Mouse (Mus musculus) heart, postnatal 0 days (tissue): ENCODE measurements around the gene St3gal3. TPM values are rescaled to one million over a fixed set of nuclear protein-coding genes. Genes with fewer than 3 reads are reported as not detected.

ENCODE experiments used
- ATAC-seq: fragments of 200-750 bp; cut with Nextera tagmentation; 2 replicates; pipeline ENCODE4 v1.8.0; 2017; ENCODE audit warnings: low read depth, moderate number of reproducible peaks, moderate library complexity; ENCODE audit not compliant: insufficient read depth
- DNase-seq: peaks from one replicate; pipeline ENCODE4 v3.0.0-alpha.2; 2016; ENCODE audit warnings: low spot score
- H3K27ac ChIP-seq: fragments of 300-500 bp; sonication (generic); 2 replicates; pipeline ENCODE4 v1.5.1; 2014; ENCODE audit warnings: low read depth, mild to moderate bottlenecking
- H3K27me3 ChIP-seq: fragments of 300-500 bp; sonication (generic); 2 replicates; pipeline ENCODE4 v1.6.1; 2014; ENCODE audit warnings: low read length, mixed read lengths; ENCODE audit not compliant: control insufficient read depth, insufficient read depth
- H3K36me3 ChIP-seq: fragments of 300-500 bp; sonication (generic); replicated peaks from 2 replicates; pipeline ENCODE4 v1.6.1; 2014; ENCODE audit warnings: low read length, mixed read lengths; ENCODE audit not compliant: control insufficient read depth, insufficient read depth
- H3K4me1 ChIP-seq: fragments of 300-500 bp; sonication (generic); 2 replicates; pipeline ENCODE4 v1.6.1; 2014; ENCODE audit warnings: antibody characterized with exemption; ENCODE audit not compliant: control insufficient read depth, insufficient read depth
- H3K4me2 ChIP-seq: fragments of 300-500 bp; sonication (generic); 2 replicates; pipeline ENCODE4 v1.6.1; 2014; ENCODE audit warnings: low read depth, mild to moderate bottlenecking, low read length, moderate library complexity
- H3K4me3 ChIP-seq: fragments of 300-500 bp; sonication (generic); 2 replicates; pipeline ENCODE4 v1.5.1; 2014; ENCODE audit warnings: low read depth, low read length
- H3K9ac ChIP-seq: fragments of 300-500 bp; sonication (generic); replicated peaks from 2 replicates; pipeline ENCODE4 v1.6.1; 2014; ENCODE audit warnings: low read depth, low read length, mixed read lengths
- H3K9me3 ChIP-seq: fragments of 300-500 bp; sonication (generic); replicated peaks from 2 replicates; pipeline ENCODE4 v1.6.1; 2016; ENCODE audit warnings: low read length; ENCODE audit not compliant: control insufficient read depth
- CTCF ChIP-seq: IDR thresholded peaks from 2 replicates; pipeline ENCODE4 v1.5.1; 2016; ENCODE audit warnings: antibody characterized with exemption, control low read depth, low read depth
- EP300 ChIP-seq: IDR thresholded peaks from 2 replicates; pipeline ENCODE4 v1.6.1; 2016; ENCODE audit warnings: antibody characterized with exemption, low read depth
- WGBS: fragments of 180-500 bp; shearing (Covaris S2); extraction: QIAGEN DNeasy Blood & Tissue Kit; methylation state at CpG from one replicate; pipeline ENCODE4 v1.1.7; 2014; 5-methylcytosine and 5-hydroxymethylcytosine counted together
- polyA plus RNA-seq: library from polyadenylated mRNA; unstranded; fragments of >200 nt; fragmentation: Nextera tagmentation; extraction: Ambion mirVana; gene quantifications from 2 replicates; pipeline ENCODE4 v1.2.1, GENCODE M21; 2015
- total RNA-seq: library from RNA; depleted of rRNA; stranded (reverse); fragments of >200 nt; gene quantifications from 2 replicates; pipeline ENCODE4 v1.2.3, GENCODE M21; 2014; ENCODE audit warnings: low replicate concordance

St3gal3 gene
- total and polyA plus RNA-seq, 2 experiments from 2014 or later: 8.2 to 44.5 TPM

GRCm38 (mm10) chr4:118031776-118032170, 102.9 kb downstream of the St3gal3 start:
- 86% methylated on average over 7 of the region's 7 CpGs for WGBS
- ATAC-seq: no peak

GRCm38 (mm10) chr4:118031132-118031775, 103.5 kb downstream of the St3gal3 start:
- peak overlapping the region; percentile 51 for H3K27ac ChIP-seq

More at GRCm38 (mm10) chr4:118031776-118032170, 102.9 kb downstream of the St3gal3 start:
- Histone ChIP-seq H3K4me1 (peaks cover 21% of the 10 kb centered on the region), H3K4me2 (no peak overlapping the region), H3K4me3 (no peak overlapping the region), H3K9me3 (no peaks in the 10 kb centered on the region), H3K27me3 (no peaks in the 10 kb centered on the region), H3K27ac (0 out of 2 replicates have a peak overlapping the region, but pooled peaks have one; percentile 51), H3K9ac (no peak overlapping the region), H3K36me3 (no peaks in the 10 kb centered on the region)
- DNase-seq: no peak
- TF ChIP-seq CTCF: no peak
- TF ChIP-seq EP300: no peak

GRCm38 (mm10) chr4:118030330-118030729, 104.4 kb downstream of the St3gal3 start:
- Histone ChIP-seq H3K4me1 (peaks cover 21% of the 10 kb centered on the region), H3K9ac (no peak overlapping the region), H3K27me3 (no peaks in the 10 kb centered on the region), H3K4me3 (no peak overlapping the region), H3K9me3 (no peaks in the 10 kb centered on the region), H3K36me3 (no peaks in the 10 kb centered on the region), H3K27ac (no peak overlapping the region), H3K4me2 (no peak overlapping the region)
- TF ChIP-seq EP300: no peak
- 88% methylated on average over 5 of the region's 5 CpGs for WGBS
- ATAC-seq (no peak), DNase-seq (no peak)

More at GRCm38 (mm10) chr4:118031132-118031775, 103.5 kb downstream of the St3gal3 start:
- TF ChIP-seq EP300 (no peak), CTCF (no peak)
- DNase-seq (peak; percentile 73), ATAC-seq (peak; percentile 81)
- Histone ChIP-seq H3K9me3 (no peaks in the 10 kb centered on the region), H3K27me3 (no peaks in the 10 kb centered on the region), H3K4me3 (no peak overlapping the region), H3K36me3 (no peaks in the 10 kb centered on the region), H3K9ac (no peak overlapping the region), H3K4me1 (peaks cover 21% of the 10 kb centered on the region), H3K4me2 (no peak overlapping the region)
- WGBS: 41% methylated on average over 6 of the region's 6 CpGs

GRCm38 (mm10) chr4:118029892-118030291, 104.8 kb downstream of the St3gal3 start:
- no peak overlapping the region for H3K4me2 ChIP-seq
- DNase-seq (no peak), ATAC-seq (no peak)
- H3K36me3 ChIP-seq: no peaks in the 10 kb centered on the region
- no peaks in the 10 kb centered on the region for H3K27me3 ChIP-seq
- 53% methylated on average over 6 of the region's 6 CpGs for WGBS
- no peak overlapping the region for H3K4me3 ChIP-seq
- peaks cover 21% of the 10 kb centered on the region for H3K4me1 ChIP-seq
- TF ChIP-seq EP300 (no peak), CTCF (no peak)
- H3K9me3 ChIP-seq: no peaks in the 10 kb centered on the region
- H3K9ac ChIP-seq: no peak overlapping the region
- no peak overlapping the region for H3K27ac ChIP-seq

- H3K4me2 ChIP-seq: no peak overlapping the region
- no peaks in the 10 kb centered on the region for H3K36me3 ChIP-seq
- TF ChIP-seq CTCF (no peak), EP300 (no peak)
- no peak overlapping the region for H3K27ac ChIP-seq
- 48% methylated on average over 9 of the region's 9 CpGs for WGBS
- no peaks in the 10 kb centered on the region for H3K9me3 ChIP-seq
- H3K4me1 ChIP-seq: peaks cover 21% of the 10 kb centered on the region
- no peak overlapping the region for H3K9ac ChIP-seq
- H3K4me3 ChIP-seq: no peak overlapping the region
- ATAC-seq: no peak
- H3K27me3 ChIP-seq: no peaks in the 10 kb centered on the region
- DNase-seq: peak; percentile 46
Measured at GRCm38 (mm10) chr4:118028994-118029393, 105.7 kb downstream of the St3gal3 start.

- TF ChIP-seq CTCF (no peak), EP300 (no peak)
- Histone ChIP-seq H3K27ac (no peak overlapping the region), H3K4me3 (no peak overlapping the region), H3K9ac (no peak overlapping the region), H3K27me3 (no peaks in the 10 kb centered on the region), H3K4me1 (peaks cover 12% of the 10 kb centered on the region), H3K36me3 (no peaks in the 10 kb centered on the region), H3K9me3 (no peaks in the 10 kb centered on the region), H3K4me2 (no peak overlapping the region)
- no peak for DNase-seq
- no peak for ATAC-seq
- 15% methylated on average over 7 of the region's 7 CpGs for WGBS
Measured at GRCm38 (mm10) chr4:118025931-118026330, 108.8 kb downstream of the St3gal3 start.
